Comparison of ENCODE assay signal across 28 mouse cellular contexts in the genomic region with DNA sequence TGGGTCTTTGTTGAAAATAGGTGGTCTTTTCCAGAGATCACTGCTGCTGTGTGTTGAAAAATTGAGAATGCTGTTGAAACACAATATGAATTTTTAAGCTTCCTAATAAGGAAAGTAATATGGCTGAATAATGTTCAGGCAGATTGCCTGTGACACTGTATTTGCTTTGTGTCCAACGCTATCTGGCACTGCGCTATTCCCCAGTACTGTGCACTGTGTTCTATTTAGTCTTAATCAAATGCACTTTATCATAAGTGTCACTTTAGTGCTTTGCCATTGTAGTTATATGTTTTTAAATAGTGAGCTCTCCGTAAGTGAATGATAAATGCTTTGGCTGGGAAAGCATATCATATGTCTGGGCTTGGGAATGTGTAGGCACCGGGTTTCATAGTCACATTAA.
DNase-seq lines count a peak whose midpoint lies in the region; ATAC-seq and TF ChIP-seq lines count a peak whose summit lies in the region.
"Had no signal": no experiment of that assay in that cellular context is flagged by ENCODE, and none has a peak within 500 bp of the region (broad histone marks: within the 10 kb centered on the region; RNA-seq: fewer than 3 reads in every experiment).

No protein-coding gene starts in this region.

- no peak overlapping the region for H3K9ac ChIP-seq in midbrain, postnatal 0 days (replicated peaks; ENCODE audit: low read length, poor library complexity, severe bottlenecking)
- H3K9ac ChIP-seq in midbrain, embryonic 16.5 days (ENCODE audit: low read depth, low read length) = no peak overlapping the region
- no peak overlapping the region for H3K9ac ChIP-seq in stomach, embryonic 14.5 days (replicated peaks; ENCODE audit: low read depth, low read length)
- H3K9ac ChIP-seq in stomach, embryonic 16.5 days (ENCODE audit: low read length) = no peak overlapping the region
- H3K9ac ChIP-seq in kidney, embryonic 14.5 days (ENCODE audit: low read depth, low read length) = no peak overlapping the region
- H3K9ac ChIP-seq: embryonic facial prominence, embryonic 13.5 days; embryonic facial prominence, embryonic 15.5 days; forebrain, embryonic 12.5 days had no signal

- H3K27ac ChIP-seq in midbrain, postnatal 0 days (ENCODE audit: low read depth, low read length) = no peak overlapping the region
- no peak overlapping the region for H3K27ac ChIP-seq in midbrain, embryonic 16.5 days (ENCODE audit: low read length)
- no peak overlapping the region for H3K27ac ChIP-seq in stomach, embryonic 14.5 days (ENCODE audit: low read length)
- H3K27ac ChIP-seq in stomach, embryonic 16.5 days (ENCODE audit: low read length) = no peak overlapping the region
- no peak overlapping the region for H3K27ac ChIP-seq in kidney, embryonic 14.5 days (ENCODE audit: low read depth, low read length)
- H3K27ac ChIP-seq: embryonic facial prominence, embryonic 13.5 days; embryonic facial prominence, embryonic 15.5 days; forebrain, embryonic 10.5 days; forebrain, embryonic 12.5 days had no signal

- no peak overlapping the region for H3K4me2 ChIP-seq in midbrain, postnatal 0 days (ENCODE audit: low read depth, low read length, poor library complexity, severe bottlenecking)
- no peak overlapping the region for H3K4me2 ChIP-seq in midbrain, embryonic 16.5 days (ENCODE audit: low read length)
- no peak overlapping the region for H3K4me2 ChIP-seq in stomach, embryonic 14.5 days (replicated peaks; ENCODE audit: low read depth, low read length)
- H3K4me2 ChIP-seq in stomach, embryonic 16.5 days (ENCODE audit: low read depth, low read length) = no peak overlapping the region
- H3K4me2 ChIP-seq in kidney, embryonic 14.5 days (replicated peaks; ENCODE audit: low read depth, low read length) = no peak overlapping the region
- H3K4me2 ChIP-seq: embryonic facial prominence, embryonic 13.5 days; embryonic facial prominence, embryonic 15.5 days; forebrain, embryonic 12.5 days had no signal

- ATAC-seq in midbrain, postnatal 0 days (ENCODE audit: low FRiP score) = no peak
- ATAC-seq in midbrain, embryonic 16.5 days = no peak
- peak; percentile 46; the same call in 1 of the 2 replicates for ATAC-seq in stomach, embryonic 14.5 days (ENCODE audit: insufficient number of reproducible peaks, insufficient read depth, low FRiP score, low read depth)
- peak; percentile 62; the same call in 1 of the 2 replicates for ATAC-seq in stomach, embryonic 16.5 days (ENCODE audit: insufficient read depth, low FRiP score)
- no peak for ATAC-seq in kidney, embryonic 14.5 days (ENCODE audit: low FRiP score, low TSS enrichment)
- ATAC-seq: CD4-positive, CD25-positive, alpha-beta regulatory T cell, adult 4 months; forebrain, embryonic 14.5 days; forebrain, embryonic 16.5 days; Patski had no signal

- no peaks in the 10 kb centered on the region for H3K27me3 ChIP-seq in midbrain, postnatal 0 days (ENCODE audit: insufficient read depth, low read length)
- no peaks in the 10 kb centered on the region for H3K27me3 ChIP-seq in midbrain, embryonic 16.5 days (ENCODE audit: control insufficient read depth, insufficient read depth, low read depth, low read length)
- no peaks in the 10 kb centered on the region for H3K27me3 ChIP-seq in stomach, embryonic 14.5 days (ENCODE audit: control insufficient read depth, insufficient read depth, low read length)
- no peaks in the 10 kb centered on the region for H3K27me3 ChIP-seq in stomach, embryonic 16.5 days (ENCODE audit: control insufficient read depth, insufficient read depth, low read length)
- no peaks in the 10 kb centered on the region for H3K27me3 ChIP-seq in kidney, embryonic 14.5 days (ENCODE audit: control insufficient read depth, insufficient read depth, low read length)
- H3K27me3 ChIP-seq: CH12.LX; embryonic facial prominence, embryonic 13.5 days; embryonic facial prominence, embryonic 15.5 days; forebrain, embryonic 12.5 days; Patski had no signal

- no peak for TF ChIP-seq CTCF in midbrain, postnatal 0 days (IDR thresholded peaks at IDR 0.05)

- H3K4me1 ChIP-seq in midbrain, postnatal 0 days (ENCODE audit: insufficient read depth, low read length) = no peaks in the 10 kb centered on the region
- H3K4me1 ChIP-seq in midbrain, embryonic 16.5 days (ENCODE audit: control insufficient read depth, insufficient read depth, low read length) = no peaks in the 10 kb centered on the region
- H3K4me1 ChIP-seq in stomach, embryonic 14.5 days (ENCODE audit: control insufficient read depth, insufficient read depth, low read length) = no peaks in the 10 kb centered on the region
- H3K4me1 ChIP-seq in stomach, embryonic 16.5 days (ENCODE audit: control insufficient read depth, insufficient read depth, low read length) = no peaks in the 10 kb centered on the region
- H3K4me1 ChIP-seq in kidney, embryonic 14.5 days (ENCODE audit: control insufficient read depth, insufficient read depth, low read length) = no peaks in the 10 kb centered on the region
- H3K4me1 ChIP-seq: embryonic facial prominence, embryonic 13.5 days; embryonic facial prominence, embryonic 15.5 days; forebrain, embryonic 12.5 days had no signal

- no peaks in the 10 kb centered on the region for H3K36me3 ChIP-seq in midbrain, postnatal 0 days (ENCODE audit: insufficient read depth, low read length)
- no peaks in the 10 kb centered on the region for H3K36me3 ChIP-seq in midbrain, embryonic 16.5 days (ENCODE audit: control insufficient read depth, insufficient read depth, low read length)
- H3K36me3 ChIP-seq in stomach, embryonic 14.5 days (ENCODE audit: control insufficient read depth, insufficient read depth, low read length) = no peaks in the 10 kb centered on the region
- no peaks in the 10 kb centered on the region for H3K36me3 ChIP-seq in stomach, embryonic 16.5 days (ENCODE audit: control insufficient read depth, insufficient read depth, low read length)
- H3K36me3 ChIP-seq in kidney, embryonic 14.5 days (ENCODE audit: control insufficient read depth, insufficient read depth, low read length) = no peaks in the 10 kb centered on the region
- H3K36me3 ChIP-seq: embryonic facial prominence, embryonic 13.5 days; embryonic facial prominence, embryonic 15.5 days; forebrain, embryonic 10.5 days; forebrain, embryonic 12.5 days; G1E had no signal

- no peak overlapping the region for H3K4me3 ChIP-seq in midbrain, postnatal 0 days (ENCODE audit: low read depth, low read length)
- no peak overlapping the region for H3K4me3 ChIP-seq in midbrain, embryonic 16.5 days (ENCODE audit: low read depth, low read length)
- no peak overlapping the region for H3K4me3 ChIP-seq in stomach, embryonic 14.5 days (ENCODE audit: low read depth, low read length)
- H3K4me3 ChIP-seq in stomach, embryonic 16.5 days (replicated peaks; ENCODE audit: low read length) = no peak overlapping the region
- no peak overlapping the region for H3K4me3 ChIP-seq in kidney, embryonic 14.5 days (ENCODE audit: low read length)
- H3K4me3 ChIP-seq: embryonic facial prominence, embryonic 13.5 days; embryonic facial prominence, embryonic 15.5 days; erythroblast, embryonic 14.5 days; forebrain, embryonic 10.5 days; forebrain, embryonic 12.5 days had no signal

- H3K9me3 ChIP-seq in midbrain, postnatal 0 days (ENCODE audit: low read length) = no peaks in the 10 kb centered on the region
- H3K9me3 ChIP-seq in midbrain, embryonic 16.5 days (replicated peaks; ENCODE audit: control insufficient read depth, low read length, poor library complexity, severe bottlenecking) = no peaks in the 10 kb centered on the region
- H3K9me3 ChIP-seq in stomach, embryonic 14.5 days (ENCODE audit: control insufficient read depth, low read depth, low read length) = no peaks in the 10 kb centered on the region
- no peaks in the 10 kb centered on the region; the same call in 1 of the 2 replicates for H3K9me3 ChIP-seq in stomach, embryonic 16.5 days (replicated peaks; ENCODE audit: control insufficient read depth, low read length)
- H3K9me3 ChIP-seq in kidney, embryonic 14.5 days (ENCODE audit: control insufficient read depth, low read length) = no peaks in the 10 kb centered on the region
- H3K9me3 ChIP-seq: embryonic facial prominence, embryonic 13.5 days; embryonic facial prominence, embryonic 15.5 days; forebrain, embryonic 10.5 days; forebrain, embryonic 12.5 days had no signal

- 89% methylated on average over 4 of the region's 4 CpGs for WGBS in midbrain, postnatal 0 days
- WGBS in midbrain, embryonic 16.5 days = 88% methylated on average over 4 of the region's 4 CpGs
- 52% methylated on average over 4 of the region's 4 CpGs for WGBS in stomach, embryonic 14.5 days
- 59% methylated on average over 4 of the region's 4 CpGs for WGBS in stomach, embryonic 16.5 days
- 82% methylated on average over 4 of the region's 4 CpGs for WGBS in kidney, embryonic 14.5 days

- peak; percentile 10 for DNase-seq in midbrain, postnatal 0 days (ENCODE audit: low spot score)
- DNase-seq in T-cell, adult 2 months (ENCODE audit: low spot score) = no peak
- DNase-seq in B cell, adult 2 months = no peak
- DNase-seq: adrenal gland, adult 2 months; adrenal gland, postnatal 10 days; adrenal gland, postnatal 25 days; cerebellum, adult 11 months; cerebellum, adult 18-20 months; cerebellum, adult 8-10 months; cerebellum, adult 9-11 months; cerebellum, postnatal 14 days; cerebellum, postnatal 36 days; embryo, embryonic 11 days had no signal

Comparison
In these comparisons a context has a peak if more than half of its experiments do, and no peak if none do; other contexts are left out.
1. ATAC-seq: peak in stomach, embryonic 14.5 days (single experiment) and stomach, embryonic 16.5 days (single experiment); none in midbrain, postnatal 0 days (single experiment), midbrain, embryonic 16.5 days (single experiment) and kidney, embryonic 14.5 days (single experiment).